Mouse (Mus musculus) embryo, embryonic 9.5 days (tissue): ENCODE measurements around the gene Eno1.
"Not testable (repeated sequence)": the region's sequence is repeated elsewhere in the genome, so short reads cannot be mapped to it uniquely, and the experiment has no call there.

ENCODE experiments used
- DNase-seq: peaks from one replicate; pipeline ENCODE4 v3.0.0-alpha.2; 2017; ENCODE audit errors: extremely low spot score

Gene Eno1

GRCm38 (mm10) chr4:150281018-150281761, 44.7 kb downstream of the Eno1 start, which contains the start of gene Rere:
Gene Rere (plus strand): TSS chr4:150281646.
- DNase-seq: peak; percentile 99

- peak; percentile 72 for DNase-seq
Measured at GRCm38 (mm10) chr4:150281891-150282630, 45.5 kb downstream of the Eno1 start.

- DNase-seq: no peak
Measured at GRCm38 (mm10) chr4:150282631-150283334, 46.3 kb downstream of the Eno1 start.

- DNase-seq: peak; percentile 39
Measured at GRCm38 (mm10) chr4:150283335-150283638, 46.8 kb downstream of the Eno1 start.

- peak; percentile 61 for DNase-seq
Measured at GRCm38 (mm10) chr4:150283993-150284392, 47.5 kb downstream of the Eno1 start.

GRCm38 (mm10) chr4:150286980-150287379, 50.5 kb downstream of the Eno1 start:
- no peak for DNase-seq

DNA sequence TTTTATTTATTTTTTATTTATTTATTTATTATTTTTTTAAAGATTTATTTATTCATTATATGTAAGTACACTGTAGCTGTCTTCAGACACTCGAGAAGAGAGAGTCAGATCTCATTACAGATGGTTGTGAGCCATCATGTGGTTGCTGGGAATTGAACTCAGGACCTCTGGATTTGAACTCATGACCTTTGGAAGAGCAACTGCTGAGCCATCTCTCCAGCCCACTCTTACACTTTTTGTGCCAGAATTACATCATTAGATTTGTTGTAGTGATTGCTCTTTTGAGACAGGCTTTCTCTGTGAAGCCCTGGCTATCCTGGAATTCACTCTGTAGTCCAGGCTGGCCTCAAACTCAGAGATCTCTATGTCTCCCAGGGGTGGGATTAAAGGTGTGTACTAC, 50.9 kb downstream of the Eno1 start:
- DNase-seq: not testable (repeated sequence)

DNA sequence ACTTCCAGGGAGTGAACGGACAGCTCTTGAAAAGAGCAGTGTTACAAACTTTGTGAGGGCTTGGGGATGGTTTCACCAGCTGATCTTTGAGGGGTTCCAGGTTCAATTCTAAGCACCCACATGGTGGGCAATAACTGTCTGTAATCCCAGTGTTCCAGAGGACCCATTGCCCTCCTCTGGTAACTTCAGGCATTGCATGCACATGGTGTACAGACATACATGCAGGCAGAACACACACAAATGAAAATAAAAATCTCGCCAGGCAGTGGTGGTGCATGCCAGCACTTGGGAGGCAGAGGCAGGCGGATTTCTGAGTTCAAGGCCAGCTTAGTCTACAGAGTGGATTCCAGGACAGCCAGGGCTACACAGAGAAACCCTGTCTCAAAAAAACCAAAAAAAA, 55.4 kb downstream of the Eno1 start:
- no peak for DNase-seq

DNA sequence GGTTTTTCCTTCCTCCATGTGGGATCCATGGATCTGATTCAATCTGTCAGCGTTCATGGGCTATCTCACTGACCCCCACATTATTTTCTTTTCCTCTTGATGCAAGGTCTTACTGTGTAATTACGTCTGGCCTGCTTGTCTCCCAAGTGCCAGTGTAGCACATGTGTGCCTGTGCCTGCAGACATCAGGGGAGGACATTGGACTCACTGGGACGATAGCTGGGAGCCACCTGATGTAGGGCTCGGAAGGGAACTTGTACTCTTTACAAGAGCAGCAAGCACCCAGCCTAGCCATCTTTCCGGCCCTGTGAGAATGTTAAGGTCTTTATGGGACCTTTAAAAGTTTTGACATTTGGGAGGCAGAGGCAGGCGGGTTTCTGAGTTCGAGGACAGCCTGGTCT, 58.3 kb downstream of the Eno1 start:
- DNase-seq: no peak

DNA sequence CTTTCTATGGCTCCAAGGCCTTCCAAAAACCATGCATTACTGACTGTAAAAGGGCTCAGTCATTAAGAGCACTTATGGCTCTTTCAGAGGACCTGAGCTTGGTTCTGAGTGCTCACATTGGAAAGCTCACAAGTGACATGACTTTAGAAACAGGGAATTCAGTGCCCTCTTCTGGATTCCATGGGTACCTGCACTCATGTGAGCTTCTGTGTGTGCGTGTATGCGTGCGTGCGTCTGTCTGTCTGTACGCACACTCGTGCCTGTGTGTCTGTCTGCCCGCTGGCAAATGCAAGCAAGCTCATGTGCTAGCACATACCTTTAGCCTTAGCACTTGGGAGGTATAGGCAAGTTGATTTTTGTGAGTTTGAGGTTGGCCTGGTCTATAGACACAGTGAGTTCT, 59.4 kb downstream of the Eno1 start:
- DNase-seq: no peak
